Mouse (Mus musculus) myocyte (in vitro differentiated cells): ENCODE measurements around the gene Ganc. TPM values are rescaled to one million over a fixed set of nuclear protein-coding genes. Genes with fewer than 3 reads are reported as not detected.

Experiments used
- H3K27me3 ChIP-seq: one replicate; pipeline ENCODE4 v1.6.1; 2011; ENCODE audit not compliant: control insufficient read depth, insufficient read depth, insufficient read length
- H3K36me3 ChIP-seq: one replicate; pipeline ENCODE4 v1.6.1; 2011; ENCODE audit not compliant: control insufficient read depth, insufficient read depth
- H3K4me2 ChIP-seq: one replicate; pipeline ENCODE4 v1.6.1; 2011; ENCODE audit warnings: low read depth, control low read depth
- H3K4me3 ChIP-seq: one replicate; pipeline ENCODE4 v1.5.1; 2011; ENCODE audit warnings: mild to moderate bottlenecking, control low read depth, moderate library complexity
- H3K79me2 ChIP-seq: one replicate; pipeline ENCODE4 v1.6.1; 2011; ENCODE audit not compliant: control insufficient read depth, insufficient read depth
- H3ac ChIP-seq: one replicate; pipeline ENCODE4 v1.6.1; 2011; ENCODE audit not compliant: control insufficient read depth, insufficient read length
- CEBPB ChIP-seq: IDR thresholded peaks from 2 replicates; pipeline ENCODE4 v1.6.1; 2011; ENCODE audit warnings: mild to moderate bottlenecking, moderate library complexity; ENCODE audit not compliant: poor library complexity, insufficient read depth, severe bottlenecking
- E2F4 ChIP-seq: IDR thresholded peaks from one replicate; pipeline ENCODE4 v1.6.1; 2011; ENCODE audit warnings: mild to moderate bottlenecking, control low read depth, moderate library complexity; ENCODE audit not compliant: insufficient read depth
- MAX ChIP-seq: IDR thresholded peaks from one replicate; pipeline ENCODE4 v1.6.1; 2011; ENCODE audit warnings: low read depth, mild to moderate bottlenecking, control low read depth
- MYOD1 ChIP-seq, 3 experiments: IDR thresholded peaks; one replicate each; pipeline ENCODE4 v1.6.1; 2011; ENCODE audit warnings: control low read depth in 2 of 3, low read depth in 2 of 3, mild to moderate bottlenecking in 2 of 3, moderate library complexity in 1 of 3; ENCODE audit not compliant: insufficient read length in 2 of 3, control insufficient read depth in 1 of 3
- MYOG ChIP-seq, 3 experiments: IDR thresholded peaks; one replicate each; pipeline ENCODE4 v1.6.1; 2011; ENCODE audit warnings: control low read depth in 2 of 3, low read depth in 2 of 3, mild to moderate bottlenecking in 2 of 3; ENCODE audit not compliant: insufficient read length in 2 of 3, control insufficient read depth in 1 of 3, insufficient read depth in 1 of 3
- POLR2A ChIP-seq: IDR thresholded peaks from one replicate; pipeline ENCODE4 v1.6.1; 2011; ENCODE audit warnings: low read depth, mild to moderate bottlenecking, control low read depth, moderate library complexity; ENCODE audit not compliant: insufficient read length
- POLR2AphosphoS2 ChIP-seq: IDR thresholded peaks from one replicate; pipeline ENCODE4 v1.6.1; 2011; ENCODE audit warnings: low read depth, control low read depth; ENCODE audit not compliant: insufficient read length
- REST ChIP-seq: IDR thresholded peaks from one replicate; pipeline ENCODE4 v1.6.1; 2011; ENCODE audit warnings: mild to moderate bottlenecking, control low read depth, moderate library complexity; ENCODE audit not compliant: insufficient read depth, insufficient read length
- SRF ChIP-seq: IDR thresholded peaks from one replicate; pipeline ENCODE4 v1.6.1; 2011; ENCODE audit warnings: low read depth; ENCODE audit not compliant: control insufficient read depth, insufficient read length
- TCF12 ChIP-seq: IDR thresholded peaks from one replicate; pipeline ENCODE4 v1.6.1; 2011; ENCODE audit warnings: mild to moderate bottlenecking, control low read depth; ENCODE audit not compliant: poor library complexity, insufficient read depth, severe bottlenecking
- TCF3 ChIP-seq: IDR thresholded peaks from one replicate; pipeline ENCODE4 v1.6.1; 2011; ENCODE audit warnings: low read depth, control low read depth; ENCODE audit not compliant: insufficient read length
- USF1 ChIP-seq: IDR thresholded peaks from one replicate; pipeline ENCODE4 v1.6.1; 2011; ENCODE audit warnings: low read depth, mild to moderate bottlenecking, control low read depth, moderate library complexity
- polyA plus RNA-seq: library from polyadenylated mRNA; unstranded; fragments of >200 nt; fragmentation: generic; extraction: Trizol; gene quantifications from one replicate; pipeline ENCODE4 v1.2.1, GENCODE M21; 2012; ENCODE audit warnings: missing spikeins

Gene Ganc
- polyA plus RNA-seq, 1 experiment, result 3.8 TPM

DNA sequence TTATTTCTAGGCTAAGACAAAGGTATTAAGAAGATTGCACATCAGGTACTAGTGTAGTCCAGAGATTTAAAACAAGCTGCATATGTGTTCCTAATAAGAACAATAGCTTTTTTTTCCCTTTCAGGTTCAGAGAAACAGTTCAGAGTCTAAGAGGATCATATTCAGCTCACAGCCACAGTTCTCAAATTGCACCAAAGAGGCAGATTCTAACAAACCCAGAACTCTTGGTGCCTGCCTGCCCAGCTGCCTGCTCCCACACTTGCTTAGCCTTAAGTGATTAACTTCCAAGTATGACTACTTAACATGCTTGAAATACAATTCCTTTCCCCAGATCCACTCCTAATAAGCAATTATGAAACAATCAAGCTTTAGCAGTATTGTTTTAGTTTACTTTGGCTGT is 10.4 kb downstream of the Ganc start:
- Histone ChIP-seq H3K4me2 (no peak overlapping the region), H3K36me3 (no peaks in the 10 kb centered on the region), H3K79me2 (no peaks in the 10 kb centered on the region), H3K4me3 (no peak overlapping the region), H3K27me3 (no peaks in the 10 kb centered on the region), H3ac (no peak overlapping the region)
- TF ChIP-seq E2F4 (no peak), CEBPB (no peak)

DNA sequence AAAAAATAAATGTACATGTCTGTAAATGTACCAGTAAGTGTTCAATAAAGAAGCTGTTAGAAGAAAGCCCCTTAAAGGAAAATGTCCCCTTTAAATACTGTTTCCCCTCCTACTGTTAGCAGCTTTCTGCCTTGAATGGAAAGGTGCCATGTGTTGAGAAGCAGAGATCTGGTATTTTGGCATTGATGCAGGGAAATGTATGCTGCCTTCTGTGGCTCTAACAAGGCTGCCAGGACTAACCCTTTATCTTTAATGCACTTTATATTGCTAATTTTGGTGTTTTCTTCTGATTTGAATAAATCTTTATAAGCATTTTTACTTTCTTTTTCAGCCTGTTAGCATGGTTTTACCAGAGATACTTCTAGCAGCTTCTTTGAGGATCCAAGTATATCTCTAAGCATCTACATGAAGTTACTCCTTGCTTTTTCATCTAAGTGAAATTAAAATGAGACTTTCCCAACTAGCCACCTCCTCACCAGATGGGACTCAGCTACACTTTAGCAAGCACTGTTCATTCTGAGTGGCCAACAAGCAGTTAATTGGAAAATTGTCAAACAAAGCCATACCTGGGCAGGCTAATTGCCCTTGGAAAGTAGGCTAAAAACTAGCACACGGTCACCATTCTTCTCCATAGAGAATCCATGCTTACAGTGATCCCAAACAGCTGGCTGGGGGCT is 11.2 kb downstream of the Ganc start:
- TF ChIP-seq MAX (no peak), USF1 (no peak), SRF (no peak), POLR2A (no peak), E2F4 (no peak)
- Histone ChIP-seq H3ac (no peak overlapping the region), H3K4me3 (no peak overlapping the region), H3K27me3 (no peaks in the 10 kb centered on the region), H3K36me3 (no peaks in the 10 kb centered on the region), H3K4me2 (no peak overlapping the region), H3K79me2 (no peaks in the 10 kb centered on the region)

DNA sequence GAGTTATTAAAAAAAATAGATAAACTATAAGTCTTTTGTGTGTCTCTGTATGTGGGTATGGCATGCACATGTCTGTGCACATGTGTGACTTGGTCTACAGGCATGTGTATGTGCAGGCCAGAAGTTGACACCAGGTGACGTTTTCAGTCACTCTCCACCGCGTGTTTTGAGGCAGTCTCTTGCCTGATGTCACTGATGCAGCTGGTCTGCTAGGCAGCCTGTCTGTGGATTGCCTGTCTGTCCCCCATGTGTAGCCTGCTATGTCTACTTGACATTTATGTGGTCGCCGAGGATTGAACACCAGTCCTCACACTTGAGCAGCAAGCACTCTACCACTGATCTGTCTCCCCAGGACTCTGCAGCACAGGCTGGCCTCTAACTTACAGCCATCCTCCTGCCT is 20.7 kb downstream of the Ganc start:
- Histone ChIP-seq H3ac (no peak overlapping the region), H3K4me2 (no peak overlapping the region), H3K27me3 (no peaks in the 10 kb centered on the region), H3K79me2 (no peaks in the 10 kb centered on the region), H3K4me3 (no peak overlapping the region), H3K36me3 (no peaks in the 10 kb centered on the region)
- TF ChIP-seq USF1, result no peak
- no peak for TF ChIP-seq POLR2AphosphoS2
- TF ChIP-seq POLR2A, result no peak
- TF ChIP-seq MYOD1 (IDR thresholded peaks at IDR 0.05; ENCODE audit: control insufficient read depth in 1 of 3, insufficient read length in 2 of 3, low read depth in 2 of 3), result no peak
- no peak for TF ChIP-seq E2F4
- TF ChIP-seq CEBPB, result no peak
- no peak for TF ChIP-seq TCF3
- no peak for TF ChIP-seq REST
- TF ChIP-seq MAX, result no peak
- TF ChIP-seq MYOG (IDR thresholded peaks at IDR 0.05; ENCODE audit: control insufficient read depth in 1 of 3, insufficient read depth in 1 of 3, insufficient read length in 2 of 3, low read depth in 2 of 3), result no peak

DNA sequence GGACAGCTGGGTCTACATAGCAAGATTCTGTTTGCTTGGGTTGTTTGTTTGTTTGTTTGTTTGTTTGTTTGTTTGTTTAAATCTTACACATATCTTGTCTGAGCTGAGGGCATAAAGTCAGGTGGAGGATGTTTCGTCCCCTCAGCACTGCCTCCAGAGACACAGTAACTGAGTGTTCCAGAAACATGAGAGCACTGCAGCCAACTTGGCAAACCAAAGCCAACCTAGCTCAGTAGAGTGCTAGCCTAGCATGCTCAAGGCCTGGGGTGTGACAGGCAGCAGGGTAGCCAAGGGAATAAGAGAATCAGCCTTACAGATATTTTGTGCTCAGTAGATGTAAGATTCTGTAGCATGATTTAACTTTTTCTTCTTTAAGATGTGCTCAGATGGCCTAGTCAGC is 40.8 kb downstream of the Ganc start:
- Histone ChIP-seq H3K79me2 (no peaks in the 10 kb centered on the region), H3ac (no peak overlapping the region), H3K4me3 (no peak overlapping the region), H3K27me3 (no peaks in the 10 kb centered on the region), H3K4me2 (no peak overlapping the region), H3K36me3 (no peaks in the 10 kb centered on the region)
- TF ChIP-seq MAX, result no peak
- TF ChIP-seq E2F4, result no peak
- no peak for TF ChIP-seq SRF
- no peak for TF ChIP-seq POLR2AphosphoS2
- no peak for TF ChIP-seq CEBPB

DNA sequence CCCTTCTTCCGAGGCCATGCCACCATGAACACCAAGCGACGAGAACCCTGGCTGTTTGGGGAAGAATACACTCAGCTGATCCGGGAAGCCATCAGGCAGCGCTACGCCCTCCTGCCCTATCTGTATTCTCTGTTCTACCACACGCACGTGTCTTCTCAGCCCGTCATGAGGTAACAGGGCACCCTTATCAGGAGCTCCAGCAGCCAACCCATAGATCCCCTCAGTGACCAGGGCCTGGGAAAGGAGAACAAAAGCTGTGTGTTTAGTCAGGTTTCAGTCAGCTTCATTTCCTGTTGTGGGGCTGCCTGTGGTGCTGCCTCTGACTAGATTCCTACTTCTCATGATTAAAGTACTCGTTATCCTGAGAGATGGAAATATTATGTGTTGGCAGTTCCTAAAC is 42.7 kb downstream of the Ganc start:
- H3K36me3 ChIP-seq, result no peaks in the 10 kb centered on the region
- no peaks in the 10 kb centered on the region for H3K79me2 ChIP-seq
- H3ac ChIP-seq, result no peak overlapping the region
- no peaks in the 10 kb centered on the region for H3K27me3 ChIP-seq
- TF ChIP-seq POLR2A (no peak), E2F4 (no peak), USF1 (no peak), SRF (no peak), MYOG (IDR thresholded peaks at IDR 0.05; ENCODE audit: control insufficient read depth in 1 of 3, insufficient read depth in 1 of 3, insufficient read length in 2 of 3, low read depth in 2 of 3) (no peak), TCF3 (no peak), POLR2AphosphoS2 (no peak), CEBPB (no peak), MAX (no peak), MYOD1 (IDR thresholded peaks at IDR 0.05; ENCODE audit: control insufficient read depth in 1 of 3, insufficient read length in 2 of 3, low read depth in 2 of 3) (no peak), TCF12 (no peak), REST (no peak)
- H3K4me2 ChIP-seq, result no peak overlapping the region
- H3K4me3 ChIP-seq, result no peak overlapping the region
